Mouse (Mus musculus) megakaryocyte, embryonic 14.5 days (primary cell): Measurements from ENCODE around the gene Hs3st4.

Experiments
- FLI1 ChIP-seq: IDR thresholded peaks from 2 replicates; pipeline ENCODE4 v1.6.1; 2012; ENCODE audit warnings: low read length, inconsistent platforms, mixed read lengths
- GATA1 ChIP-seq: IDR thresholded peaks from 3 replicates; pipeline ENCODE4 v1.6.1; 2012; ENCODE audit warnings: mixed read lengths, low read length, inconsistent platforms, borderline replicate concordance

- TF ChIP-seq GATA1: no peak
- no peak for TF ChIP-seq FLI1
Measured at GRCm38 (mm10) chr7:124237896-124238670, 255.4 kb downstream of the Hs3st4 start.
